Mouse (Mus musculus): ENCODE data around the gene Sh2d1b2. TPM values are rescaled to one million over a fixed set of nuclear protein-coding genes. Genes with fewer than 3 reads are reported as not detected.

The Sh2d1b2 gene
- polyA plus RNA-seq, 1 experiment from 2014 or later: 0.08 TPM

- Histone ChIP-seq H3K27ac (ENCODE audit: low read length) (no peak overlapping the region), H3K36me3 (ENCODE audit: control insufficient read depth, insufficient read depth) (no peaks in the 10 kb centered on the region), H3K4me3 (replicated peaks; ENCODE audit: low read length) (peak overlapping the region; percentile 75), H3K9me3 (ENCODE audit: control insufficient read depth, low read length) (no peaks in the 10 kb centered on the region), H3K4me2 (ENCODE audit: low read length) (peak overlapping the region; percentile 85), H3K4me1 (replicated peaks; ENCODE audit: control insufficient read depth, insufficient read depth, low read length) (peaks cover 5% of the 10 kb centered on the region), H3K27me3 (replicated peaks; ENCODE audit: control insufficient read depth, insufficient read depth, low read length) (peaks cover 4% of the 10 kb centered on the region; the same call in 1 of the 2 replicates), H3K9ac (replicated peaks; ENCODE audit: low read depth, low read length) (peak overlapping the region; percentile 82)
- 24% methylated on average over 30 of the region's 30 CpGs for WGBS
- ATAC-seq: no peak; the same call in none of the 2 replicates
These were observed 22.5 kb downstream of the Sh2d1b2 start for GRCm38 (mm10) chr1:170254893-170255559.

- H3K9ac ChIP-seq (replicated peaks; ENCODE audit: low read depth, low read length): peak overlapping the region; percentile 82
These were observed 23.0 kb downstream of the Sh2d1b2 start for GRCm38 (mm10) chr1:170255560-170255910.

GRCm38 (mm10) chr1:170270281-170270680 lies 37.7 kb downstream of the Sh2d1b2 start:
- ATAC-seq: no peak
- WGBS: 77% methylated on average over 6 of the region's 6 CpGs

More at GRCm38 (mm10) chr1:170255560-170255910, 23.0 kb downstream of the Sh2d1b2 start:
- Histone ChIP-seq H3K27ac (ENCODE audit: low read length) (no peak overlapping the region), H3K4me1 (replicated peaks; ENCODE audit: control insufficient read depth, insufficient read depth, low read length) (peaks cover 5% of the 10 kb centered on the region), H3K4me3 (replicated peaks; ENCODE audit: low read length) (peak overlapping the region; percentile 75), H3K27me3 (replicated peaks; ENCODE audit: control insufficient read depth, insufficient read depth, low read length) (peaks cover 4% of the 10 kb centered on the region; the same call in 1 of the 2 replicates), H3K4me2 (ENCODE audit: low read length) (peak overlapping the region; percentile 85), H3K9me3 (ENCODE audit: control insufficient read depth, low read length) (no peaks in the 10 kb centered on the region), H3K36me3 (ENCODE audit: control insufficient read depth, insufficient read depth) (no peaks in the 10 kb centered on the region)
- 3% methylated on average over 30 of the region's 32 CpGs for WGBS
- peak; percentile 100 for ATAC-seq

GRCm38 (mm10) chr1:170270696-170271095 lies 38.1 kb downstream of the Sh2d1b2 start:
- peaks cover 9% of the 10 kb centered on the region for H3K9me3 ChIP-seq (ENCODE audit: control insufficient read depth, low read length)
- ATAC-seq: no peak
- H3K4me1 ChIP-seq (replicated peaks; ENCODE audit: control insufficient read depth, insufficient read depth, low read length): no peaks in the 10 kb centered on the region
- H3K36me3 ChIP-seq (ENCODE audit: control insufficient read depth, insufficient read depth): no peaks in the 10 kb centered on the region
- no peaks in the 10 kb centered on the region for H3K27me3 ChIP-seq (replicated peaks; ENCODE audit: control insufficient read depth, insufficient read depth, low read length)
- H3K4me3 ChIP-seq (replicated peaks; ENCODE audit: low read length): no peak overlapping the region
- no peak overlapping the region for H3K27ac ChIP-seq (ENCODE audit: low read length)
- 93% methylated on average over 4 of the region's 4 CpGs for WGBS
- H3K4me2 ChIP-seq (ENCODE audit: low read length): no peak overlapping the region
- no peak overlapping the region for H3K9ac ChIP-seq (replicated peaks; ENCODE audit: low read depth, low read length)

More at GRCm38 (mm10) chr1:170270281-170270680, 37.7 kb downstream of the Sh2d1b2 start:
- peaks cover 6% of the 10 kb centered on the region for H3K9me3 ChIP-seq (ENCODE audit: control insufficient read depth, low read length)
- no peak overlapping the region for H3K27ac ChIP-seq (ENCODE audit: low read length)
- no peak overlapping the region for H3K4me2 ChIP-seq (ENCODE audit: low read length)
- H3K27me3 ChIP-seq (replicated peaks; ENCODE audit: control insufficient read depth, insufficient read depth, low read length): no peaks in the 10 kb centered on the region
- no peaks in the 10 kb centered on the region for H3K36me3 ChIP-seq (ENCODE audit: control insufficient read depth, insufficient read depth)
- H3K4me1 ChIP-seq (replicated peaks; ENCODE audit: control insufficient read depth, insufficient read depth, low read length): no peaks in the 10 kb centered on the region
- H3K9ac ChIP-seq (replicated peaks; ENCODE audit: low read depth, low read length): no peak overlapping the region
- no peak overlapping the region for H3K4me3 ChIP-seq (replicated peaks; ENCODE audit: low read length)

- no peaks in the 10 kb centered on the region for H3K27me3 ChIP-seq (replicated peaks; ENCODE audit: control insufficient read depth, insufficient read depth, low read length)
- H3K4me2 ChIP-seq (ENCODE audit: low read length): no peak overlapping the region
- no peak overlapping the region for H3K4me3 ChIP-seq (replicated peaks; ENCODE audit: low read length)
- H3K9me3 ChIP-seq (ENCODE audit: control insufficient read depth, low read length): peaks cover 3% of the 10 kb centered on the region; the same call in 1 of the 2 replicates
- H3K36me3 ChIP-seq (ENCODE audit: control insufficient read depth, insufficient read depth): no peaks in the 10 kb centered on the region
- H3K9ac ChIP-seq (replicated peaks; ENCODE audit: low read depth, low read length): no peak overlapping the region
- H3K27ac ChIP-seq (ENCODE audit: low read length): no peak overlapping the region
- no peaks in the 10 kb centered on the region for H3K4me1 ChIP-seq (replicated peaks; ENCODE audit: control insufficient read depth, insufficient read depth, low read length)
- ATAC-seq: no peak
These were observed 40.7 kb downstream of the Sh2d1b2 start for GRCm38 (mm10) chr1:170273252-170273651.

- H3K9me3 ChIP-seq (ENCODE audit: control insufficient read depth, low read length): peaks cover 3% of the 10 kb centered on the region; the same call in 1 of the 2 replicates
- no peak for ATAC-seq
- no peaks in the 10 kb centered on the region for H3K4me1 ChIP-seq (replicated peaks; ENCODE audit: control insufficient read depth, insufficient read depth, low read length)
- H3K36me3 ChIP-seq (ENCODE audit: control insufficient read depth, insufficient read depth): no peaks in the 10 kb centered on the region
- no peak within 1 kb of the TSS for H3K27ac ChIP-seq (ENCODE audit: low read length)
- WGBS: 89% methylated on average over 2 of the region's 3 CpGs
- H3K4me3 ChIP-seq (replicated peaks; ENCODE audit: low read length): no peak within 1 kb of the TSS
- no peak within 1 kb of the TSS for H3K4me2 ChIP-seq (ENCODE audit: low read length)
- H3K27me3 ChIP-seq (replicated peaks; ENCODE audit: control insufficient read depth, insufficient read depth, low read length): no peaks in the 10 kb centered on the region
- no peak within 1 kb of the TSS for H3K9ac ChIP-seq (replicated peaks; ENCODE audit: low read depth, low read length)
These were observed 44.5 kb downstream of the Sh2d1b2 start, which contains the start of gene Sh2d1b1 for GRCm38 (mm10) chr1:170277016-170277415. Gene Sh2d1b1, plus strand, starts transcription at chr1:170277320.

- Histone ChIP-seq H3K4me3 (replicated peaks; ENCODE audit: low read length) (no peak overlapping the region), H3K27ac (ENCODE audit: low read length) (no peak overlapping the region), H3K4me2 (ENCODE audit: low read length) (no peak overlapping the region), H3K4me1 (replicated peaks; ENCODE audit: control insufficient read depth, insufficient read depth, low read length) (no peaks in the 10 kb centered on the region), H3K9ac (replicated peaks; ENCODE audit: low read depth, low read length) (no peak overlapping the region), H3K9me3 (ENCODE audit: control insufficient read depth, low read length) (no peaks in the 10 kb centered on the region), H3K27me3 (replicated peaks; ENCODE audit: control insufficient read depth, insufficient read depth, low read length) (no peaks in the 10 kb centered on the region), H3K36me3 (ENCODE audit: control insufficient read depth, insufficient read depth) (no peaks in the 10 kb centered on the region)
- WGBS: 83% methylated on average over 4 of the region's 4 CpGs
- no peak for ATAC-seq
These were observed 50.0 kb downstream of the Sh2d1b2 start for GRCm38 (mm10) chr1:170282415-170283129.

GRCm38 (mm10) chr1:170292239-170292951 lies 59.8 kb downstream of the Sh2d1b2 start:
- peak; percentile 84 for ATAC-seq
- Histone ChIP-seq H3K9ac (replicated peaks; ENCODE audit: low read depth, low read length) (0 out of 2 replicates have a peak overlapping the region, but pooled peaks have one; percentile 18), H3K27me3 (replicated peaks; ENCODE audit: control insufficient read depth, insufficient read depth, low read length) (no peaks in the 10 kb centered on the region), H3K4me3 (replicated peaks; ENCODE audit: low read length) (no peak overlapping the region; the same call in 1 of the 2 replicates), H3K4me2 (ENCODE audit: low read length) (peak overlapping the region; percentile 35), H3K9me3 (ENCODE audit: control insufficient read depth, low read length) (no peaks in the 10 kb centered on the region), H3K4me1 (replicated peaks; ENCODE audit: control insufficient read depth, insufficient read depth, low read length) (peaks cover 4% of the 10 kb centered on the region), H3K27ac (ENCODE audit: low read length) (no peak overlapping the region), H3K36me3 (ENCODE audit: control insufficient read depth, insufficient read depth) (no peaks in the 10 kb centered on the region)
- 29% methylated on average over 9 of the region's 9 CpGs for WGBS

GRCm38 (mm10) chr1:170293257-170293656 lies 60.7 kb downstream of the Sh2d1b2 start:
- Histone ChIP-seq H3K4me1 (replicated peaks; ENCODE audit: control insufficient read depth, insufficient read depth, low read length) (peaks cover 4% of the 10 kb centered on the region), H3K9ac (replicated peaks; ENCODE audit: low read depth, low read length) (no peak overlapping the region), H3K36me3 (ENCODE audit: control insufficient read depth, insufficient read depth) (no peaks in the 10 kb centered on the region), H3K27ac (ENCODE audit: low read length) (no peak overlapping the region), H3K9me3 (ENCODE audit: control insufficient read depth, low read length) (no peaks in the 10 kb centered on the region), H3K4me2 (ENCODE audit: low read length) (no peak overlapping the region), H3K27me3 (replicated peaks; ENCODE audit: control insufficient read depth, insufficient read depth, low read length) (no peaks in the 10 kb centered on the region), H3K4me3 (replicated peaks; ENCODE audit: low read length) (no peak overlapping the region)
- no peak for ATAC-seq
- WGBS: 75% methylated on average over 5 of the region's 5 CpGs

Data from forebrain, embryonic 16.5 days (tissue).